Mouse (Mus musculus) gastrocnemius, adult 2 months (tissue): ENCODE data around the gene Dctn3. TPM values are rescaled to one million over a fixed set of nuclear protein-coding genes. Genes with fewer than 3 reads are reported as not detected.
"Not testable (repeated sequence)": the region's sequence is repeated elsewhere in the genome, so short reads cannot be mapped to it uniquely, and the experiment has no call there.

Source experiments
- DNase-seq: peaks from one replicate; pipeline ENCODE4 v3.0.0; 2022
- H3K27ac ChIP-seq: fragments of 200-600 bp; 2 replicates; pipeline ENCODE4 v1.8.1; 2022; ENCODE audit warnings: mild to moderate bottlenecking
- H3K4me3 ChIP-seq: fragments of 200-600 bp; 2 replicates; pipeline ENCODE4 v1.8.1; 2022; ENCODE audit warnings: mild to moderate bottlenecking, moderate library complexity
- CTCF ChIP-seq: fragments of 200-600 bp; IDR thresholded peaks from 2 replicates; pipeline ENCODE4 v1.8.1; 2022; ENCODE audit warnings: antibody characterized with exemption, mild to moderate bottlenecking, moderate library complexity
- intact Hi-C: fragments of 180-260 bp; cut with DNase I; formaldehyde crosslinking; loops from one replicate; pipeline ENCODE4 v1.15.1; 2025
- long read RNA-seq, 2 experiments: library from polyadenylated mRNA; stranded (forward); transcript quantifications; one replicate each; pipeline ENCODE4 v2.0.0; 2021
- total RNA-seq, 2 experiments: library from RNA; stranded (reverse); gene quantifications; 2 replicates each; pipeline ENCODE4 v1.2.3; 2021

Gene Dctn3
- total RNA-seq: 10 to 100 TPM; 40.6 to 42.4 TPM
- long read RNA-seq, experiment 1, transcript Dctn3-201 (7 exons, 973 nt): major isoform, 38 of 39 reads
- long read RNA-seq, experiment 1, partial matches to known transcripts: 0 of 39 reads
- long read RNA-seq, experiment 1, other reads (novel, unspliced or antisense): 1 of 39 reads
- long read RNA-seq, experiment 2, transcript Dctn3-201 (7 exons, 973 nt): major isoform, 46 of 50 reads
- long read RNA-seq, experiment 2, partial matches to known transcripts: 3 of 50 reads
- long read RNA-seq, experiment 2, other reads (novel, unspliced or antisense): 1 of 50 reads

- TF ChIP-seq CTCF: no peak
- DNase-seq: peak; percentile 90
- intact Hi-C loops: no loop called here
- Histone ChIP-seq H3K4me3 (peak within 1 kb of the TSS; percentile 98), H3K27ac (peak within 1 kb of the TSS; percentile 87)
Measured at GRCm38 (mm10) chr4:41722918-41723351, at the start of gene Dctn3. TSS of gene Dctn3 (minus strand) at chr4:41723170.

GRCm38 (mm10) chr4:41767301-41767700 lies 44.3 kb upstream of the Dctn3 start:
- H3K27ac ChIP-seq, H3K4me3 ChIP-seq, DNase-seq, intact Hi-C loops: not testable (repeated sequence)

- Histone ChIP-seq H3K4me3 (peak overlapping the region; percentile 85), H3K27ac (peak overlapping the region; percentile 96)
- DNase-seq, intact Hi-C loops: not testable (repeated sequence)
Measured at GRCm38 (mm10) chr4:41763176-41763575, 40.2 kb upstream of the Dctn3 start.

GRCm38 (mm10) chr4:41762688-41763114 lies 39.7 kb upstream of the Dctn3 start:
- intact Hi-C loops: not testable (repeated sequence)
- H3K4me3 ChIP-seq: peak overlapping the region; percentile 85
- peak overlapping the region; percentile 96 for H3K27ac ChIP-seq
- DNase-seq: peak; percentile 92

- H3K4me3 ChIP-seq: peak overlapping the region; percentile 85
- DNase-seq: peak; percentile 55
Measured at GRCm38 (mm10) chr4:41762099-41762687, 39.2 kb upstream of the Dctn3 start.

GRCm38 (mm10) chr4:41761680-41762079 lies 38.7 kb upstream of the Dctn3 start:
- no peak for DNase-seq
- no peak for TF ChIP-seq CTCF
- peak overlapping the region; percentile 96 for H3K27ac ChIP-seq
- H3K4me3 ChIP-seq: peak overlapping the region; percentile 85
- intact Hi-C loops: no loop called here

More at GRCm38 (mm10) chr4:41762099-41762687, 39.2 kb upstream of the Dctn3 start:
- intact Hi-C loops: no loop called here
- H3K27ac ChIP-seq: peak overlapping the region; percentile 96
- TF ChIP-seq CTCF: no peak

- peak overlapping the region; percentile 85 for H3K4me3 ChIP-seq
- DNase-seq: no peak
- intact Hi-C loops: no loop called here
Measured at GRCm38 (mm10) chr4:41760911-41761310, 37.9 kb upstream of the Dctn3 start.

GRCm38 (mm10) chr4:41760288-41760721 lies 37.3 kb upstream of the Dctn3 start:
- DNase-seq: peak; percentile 97
- no peak; the same call in 1 of the 2 replicates for TF ChIP-seq CTCF
- intact Hi-C loops: no loop called here
- H3K4me3 ChIP-seq: peak overlapping the region; percentile 85
- H3K27ac ChIP-seq: peak overlapping the region; percentile 96

More at GRCm38 (mm10) chr4:41760911-41761310, 37.9 kb upstream of the Dctn3 start:
- peak overlapping the region; percentile 96 for H3K27ac ChIP-seq
- no peak for TF ChIP-seq CTCF

- peak overlapping the region; percentile 85 for H3K4me3 ChIP-seq
- intact Hi-C loops: loop anchor here (10.0 kb wide), 1 partner anchor 1195 kb away; no protein-coding TSS in a partner anchor
- TF ChIP-seq CTCF: no peak
- H3K27ac ChIP-seq: peak overlapping the region; percentile 96
- no peak for DNase-seq
Measured at GRCm38 (mm10) chr4:41759656-41760287, 36.8 kb upstream of the Dctn3 start.

GRCm38 (mm10) chr4:41759206-41759605 lies 36.2 kb upstream of the Dctn3 start:
- intact Hi-C loops: loop anchor here (10.0 kb wide), 1 partner anchor 1196 kb away; no protein-coding TSS in a partner anchor

GRCm38 (mm10) chr4:41758701-41759100 lies 35.7 kb upstream of the Dctn3 start:
- peak overlapping the region; percentile 96 for H3K27ac ChIP-seq
- DNase-seq: no peak
- intact Hi-C loops: loop anchor here (10.0 kb wide), 1 partner anchor 1196 kb away; no protein-coding TSS in a partner anchor

More at GRCm38 (mm10) chr4:41759206-41759605, 36.2 kb upstream of the Dctn3 start:
- peak overlapping the region; percentile 96 for H3K27ac ChIP-seq
- peak; percentile 43 for DNase-seq
- no peak for TF ChIP-seq CTCF
- no peak overlapping the region for H3K4me3 ChIP-seq

GRCm38 (mm10) chr4:41758021-41758420 lies 35.1 kb upstream of the Dctn3 start:
- no peak overlapping the region for H3K27ac ChIP-seq
- DNase-seq: no peak
- H3K4me3 ChIP-seq: no peak overlapping the region
- intact Hi-C loops: loop anchor here (10.0 kb wide), 1 partner anchor 1197 kb away; no protein-coding TSS in a partner anchor
- TF ChIP-seq CTCF: no peak

More at GRCm38 (mm10) chr4:41758701-41759100, 35.7 kb upstream of the Dctn3 start:
- H3K4me3 ChIP-seq: no peak overlapping the region
- no peak for TF ChIP-seq CTCF
